Mouse (Mus musculus) testis, adult 2 months (tissue): Measurements from ENCODE around the gene Rab10. TPM values are rescaled to one million over a fixed set of nuclear protein-coding genes. Genes with fewer than 3 reads are reported as not detected.

Source experiments
- H3K27ac ChIP-seq: fragments of 200-500 bp; 2 replicates; pipeline ENCODE4 v1.5.1; 2012; ENCODE audit warnings: low read depth, low read length; ENCODE audit not compliant: control insufficient read depth, insufficient read depth
- H3K27me3 ChIP-seq: fragments of 200-500 bp; 2 replicates; pipeline ENCODE4 v1.6.1; 2012; ENCODE audit warnings: mild to moderate bottlenecking, low read length, moderate library complexity; ENCODE audit not compliant: control insufficient read depth, insufficient read depth
- H3K36me3 ChIP-seq: fragments of 200-500 bp; 2 replicates; pipeline ENCODE4 v1.6.1; 2012; ENCODE audit warnings: mild to moderate bottlenecking, low read length; ENCODE audit not compliant: control insufficient read depth, insufficient read depth
- H3K4me1 ChIP-seq: fragments of 200-500 bp; 2 replicates; pipeline ENCODE4 v1.6.1; 2012; ENCODE audit warnings: low read length; ENCODE audit not compliant: control insufficient read depth, insufficient read depth
- H3K4me3 ChIP-seq: fragments of 200-500 bp; 2 replicates; pipeline ENCODE4 v1.5.1; 2012; ENCODE audit warnings: low read depth, mild to moderate bottlenecking, low read length, moderate library complexity, mixed read lengths; ENCODE audit not compliant: control insufficient read depth
- CTCF ChIP-seq: fragments of 200-500 bp; IDR thresholded peaks from 2 replicates; pipeline ENCODE4 v1.5.1; 2012; ENCODE audit warnings: low read depth, mild to moderate bottlenecking, inconsistent platforms, low read length, moderate library complexity; ENCODE audit not compliant: control insufficient read depth, insufficient read depth, insufficient replicate concordance
- POLR2A ChIP-seq: fragments of 200-500 bp; IDR thresholded peaks from 2 replicates; pipeline ENCODE4 v1.6.1; 2012; ENCODE audit warnings: low read depth, mild to moderate bottlenecking, inconsistent platforms, low read length, moderate library complexity; ENCODE audit not compliant: control insufficient read depth
- polyA plus RNA-seq: library from polyadenylated mRNA; depleted of rRNA; stranded (reverse); fragments of >200 nt; gene quantifications from 2 replicates; pipeline ENCODE4 v1.2.3, GENCODE M21; 2012

Gene Rab10
- polyA plus RNA-seq, 1 experiment: 15.3 TPM

DNA sequence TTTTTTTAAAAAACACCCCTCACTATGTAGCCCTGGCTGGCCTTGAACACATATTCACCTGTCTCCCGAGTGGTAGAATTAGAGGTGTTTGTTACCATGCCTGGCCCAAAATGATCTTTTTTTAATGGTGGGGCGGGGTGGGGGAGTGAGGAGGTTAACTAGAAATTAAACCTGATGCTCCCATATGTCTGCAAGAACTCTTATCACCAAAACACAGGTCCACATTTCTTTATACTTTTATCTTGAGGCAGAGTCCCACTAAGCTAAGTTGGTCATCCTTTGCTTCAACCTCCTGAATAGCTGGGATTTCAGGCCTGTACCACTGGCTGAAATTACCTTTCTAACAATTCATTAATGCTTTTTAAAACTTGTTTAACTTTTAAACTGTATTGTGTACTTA lies 13.7 kb downstream of the Rab10 start:
- no peaks in the 10 kb centered on the region for H3K27me3 ChIP-seq
- no peaks in the 10 kb centered on the region; the same call in 1 of the 2 replicates for H3K4me1 ChIP-seq
- H3K36me3 ChIP-seq: no peaks in the 10 kb centered on the region
- no peak overlapping the region for H3K4me3 ChIP-seq
- H3K27ac ChIP-seq: no peak overlapping the region
- TF ChIP-seq POLR2A: no peak
- TF ChIP-seq CTCF: no peak

DNA sequence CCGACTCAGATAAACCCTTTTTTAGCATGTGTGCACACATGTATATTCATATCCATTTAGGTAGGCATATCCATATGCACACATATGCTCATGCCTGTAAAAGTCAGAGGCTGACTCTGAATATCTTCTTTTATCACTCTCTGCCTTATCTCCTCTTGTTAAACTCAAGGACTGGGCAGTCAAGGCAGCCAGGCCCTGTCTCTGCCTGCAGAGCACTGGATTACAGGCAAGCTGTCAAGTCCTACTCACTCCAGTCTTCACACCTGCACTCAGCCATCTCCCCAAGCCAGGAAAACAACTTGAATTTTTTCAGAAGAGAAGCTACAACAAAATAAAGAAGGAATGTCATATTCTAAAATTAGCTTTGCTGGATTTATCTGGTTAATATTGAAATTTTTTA lies 17.9 kb downstream of the Rab10 start:
- no peaks in the 10 kb centered on the region for H3K27me3 ChIP-seq
- TF ChIP-seq CTCF (no peak), POLR2A (no peak)
- no peak overlapping the region for H3K27ac ChIP-seq
- H3K4me3 ChIP-seq: no peak overlapping the region
- H3K36me3 ChIP-seq: no peaks in the 10 kb centered on the region
- no peaks in the 10 kb centered on the region; the same call in 1 of the 2 replicates for H3K4me1 ChIP-seq

DNA sequence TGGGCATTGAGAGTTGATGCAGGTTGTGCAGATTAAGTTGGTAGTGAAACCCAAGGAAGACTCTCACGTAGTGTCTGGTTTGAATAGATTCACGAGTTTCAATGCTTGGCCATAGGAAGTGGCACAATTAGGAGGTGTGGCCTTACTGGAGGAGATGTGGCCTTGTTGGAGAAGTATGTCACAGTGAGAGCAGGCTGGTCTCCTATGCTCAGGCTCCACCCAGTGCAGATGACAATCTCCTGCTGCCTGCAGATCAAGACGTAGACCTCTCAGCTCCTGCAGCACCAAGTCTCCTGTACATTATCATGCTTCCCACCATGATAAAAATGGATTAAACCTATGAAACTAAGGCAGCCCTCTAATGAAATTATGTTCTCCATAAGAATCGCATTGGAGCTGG lies 18.7 kb downstream of the Rab10 start:
- TF ChIP-seq POLR2A (no peak), CTCF (no peak)
- Histone ChIP-seq H3K27ac (no peak overlapping the region), H3K36me3 (no peaks in the 10 kb centered on the region), H3K4me3 (no peak overlapping the region), H3K4me1 (no peaks in the 10 kb centered on the region; the same call in 1 of the 2 replicates), H3K27me3 (no peaks in the 10 kb centered on the region)

GRCm38 (mm10) chr12:3288440-3288839 lies 21.3 kb downstream of the Rab10 start:
- H3K4me1 ChIP-seq: no peaks in the 10 kb centered on the region
- H3K27ac ChIP-seq: no peak overlapping the region
- H3K27me3 ChIP-seq: no peaks in the 10 kb centered on the region
- H3K36me3 ChIP-seq: no peaks in the 10 kb centered on the region
- TF ChIP-seq POLR2A (no peak), CTCF (no peak)
- no peak overlapping the region for H3K4me3 ChIP-seq

- no peak overlapping the region for H3K4me3 ChIP-seq
- H3K27ac ChIP-seq: no peak overlapping the region
- no peaks in the 10 kb centered on the region for H3K27me3 ChIP-seq
- H3K36me3 ChIP-seq: no peaks in the 10 kb centered on the region
- TF ChIP-seq POLR2A (no peak), CTCF (no peak)
- no peaks in the 10 kb centered on the region for H3K4me1 ChIP-seq
Measured at GRCm38 (mm10) chr12:3285919-3286318, 23.9 kb downstream of the Rab10 start.

DNA sequence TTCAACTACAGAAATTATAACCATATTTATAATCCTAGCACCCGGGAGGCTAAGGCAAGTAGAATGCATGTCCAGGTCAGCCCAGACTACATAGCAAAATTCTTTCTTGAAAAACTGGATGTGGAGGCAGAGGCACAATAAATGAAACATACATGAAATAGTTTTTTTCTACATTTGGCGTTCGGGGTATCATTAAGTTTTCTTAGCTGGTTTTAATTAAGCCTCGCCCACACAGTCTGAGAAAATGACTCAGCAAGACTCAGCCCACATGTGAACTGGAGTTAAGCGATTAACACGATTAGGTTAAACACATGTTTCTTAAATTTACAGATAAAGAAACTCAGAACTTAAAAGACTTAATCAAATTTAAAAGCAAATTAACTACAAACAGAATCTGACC lies 24.4 kb downstream of the Rab10 start:
- H3K27ac ChIP-seq: no peak overlapping the region
- H3K27me3 ChIP-seq: no peaks in the 10 kb centered on the region
- H3K4me3 ChIP-seq: no peak overlapping the region
- no peak for TF ChIP-seq CTCF
- no peak for TF ChIP-seq POLR2A
- H3K4me1 ChIP-seq: no peaks in the 10 kb centered on the region
- no peaks in the 10 kb centered on the region for H3K36me3 ChIP-seq

- Histone ChIP-seq H3K36me3 (no peaks in the 10 kb centered on the region), H3K27ac (no peak overlapping the region)
- TF ChIP-seq CTCF: no peak
- TF ChIP-seq POLR2A: no peak
Measured at GRCm38 (mm10) chr12:3284463-3284862, 25.3 kb downstream of the Rab10 start.

More at GRCm38 (mm10) chr12:3284463-3284862, 25.3 kb downstream of the Rab10 start:
- Histone ChIP-seq H3K27me3 (no peaks in the 10 kb centered on the region), H3K4me1 (no peaks in the 10 kb centered on the region), H3K4me3 (no peak overlapping the region)
